Mouse (Mus musculus) bone marrow macrophage, adult 2 months (primary cell): Measurements from ENCODE around the gene 9930022D16Rik. TPM values are rescaled to one million over a fixed set of nuclear protein-coding genes. Genes with fewer than 3 reads are reported as not detected.

Experiments used
- H3K27ac ChIP-seq: 2 replicates; pipeline ENCODE4 v1.5.1; 2012; ENCODE audit warnings: low read depth, low read length; ENCODE audit not compliant: insufficient read depth
- H3K4me1 ChIP-seq: 2 replicates; pipeline ENCODE4 v1.6.1; 2012; ENCODE audit warnings: low read length; ENCODE audit not compliant: control insufficient read depth, insufficient read depth
- H3K4me3 ChIP-seq: 2 replicates; pipeline ENCODE4 v1.5.1; 2012; ENCODE audit warnings: mild to moderate bottlenecking, low read length, moderate library complexity; ENCODE audit not compliant: insufficient read depth
- CTCF ChIP-seq: IDR thresholded peaks from 2 replicates; pipeline ENCODE4 v1.5.1; 2012; ENCODE audit warnings: low read depth, mild to moderate bottlenecking, low read length, moderate library complexity
- POLR2A ChIP-seq: IDR thresholded peaks from 2 replicates; pipeline ENCODE4 v1.6.1; 2012; ENCODE audit warnings: mild to moderate bottlenecking, low read depth, low read length, borderline replicate concordance
- polyA plus RNA-seq: library from polyadenylated mRNA; stranded (reverse); fragments of >200 nt; gene quantifications from 2 replicates; pipeline ENCODE4 v1.2.4, GENCODE M21; 2012; ENCODE audit not compliant: missing spikeins, insufficient read depth, insufficient read length

The 9930022D16Rik gene
- polyA plus RNA-seq, result 0.40 and 0.49 TPM in 2 replicates

DNA sequence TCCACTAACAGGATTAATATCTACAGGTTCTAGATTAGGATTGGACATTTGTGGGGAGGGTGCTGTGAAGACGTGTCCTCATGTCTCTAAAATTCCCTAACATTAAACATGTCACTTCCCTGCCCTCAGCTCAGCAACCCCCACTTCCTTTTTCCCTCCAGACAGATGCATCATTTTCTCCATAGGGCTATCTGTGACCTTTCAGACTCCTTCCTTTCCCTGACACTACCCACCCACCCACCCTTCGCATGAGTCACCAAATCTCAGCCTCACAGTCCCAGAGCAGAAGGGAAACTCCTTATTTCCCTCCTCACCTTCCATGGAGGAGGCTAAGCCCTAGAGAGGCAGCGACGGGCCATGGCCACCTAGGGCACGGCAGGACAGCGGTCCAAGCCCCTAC, at the start of gene 9930022D16Rik:
TSS of gene 9930022D16Rik (plus strand) at position 301 of the 400 bp plus-strand sequence.
- Histone ChIP-seq H3K4me3 (no peak within 1 kb of the TSS), H3K4me1 (peaks cover 61% of the 10 kb centered on the region), H3K27ac (peak within 1 kb of the TSS; percentile 54)
- no peak for TF ChIP-seq CTCF
- no peak for TF ChIP-seq POLR2A

DNA sequence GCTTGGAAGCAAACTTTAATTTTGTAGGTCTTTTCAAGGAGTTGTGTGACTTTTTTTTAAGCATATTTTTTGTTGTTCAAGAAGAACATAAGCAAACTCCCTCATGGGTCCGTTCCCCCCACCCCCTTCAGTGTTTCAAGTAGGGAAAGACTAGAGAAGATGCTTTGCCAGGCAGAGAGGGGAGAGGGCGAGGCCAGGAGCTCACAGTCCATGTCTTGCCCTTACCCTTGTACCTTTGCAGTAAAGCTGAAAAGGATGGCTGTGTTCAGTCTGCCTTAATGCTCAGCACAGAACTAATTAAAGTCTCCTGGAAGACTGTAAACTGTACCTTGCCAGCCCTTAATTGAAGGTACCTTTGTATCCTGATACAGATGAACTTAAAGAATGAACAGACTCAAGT, 49.4 kb upstream of the 9930022D16Rik start:
- Histone ChIP-seq H3K4me3 (peak overlapping the region; percentile 55), H3K27ac (peak overlapping the region; percentile 34), H3K4me1 (peaks cover 38% of the 10 kb centered on the region)
- no peak for TF ChIP-seq POLR2A
- no peak for TF ChIP-seq CTCF

GRCm38 (mm10) chr11:109364881-109365280, 48.8 kb upstream of the 9930022D16Rik start:
- peak overlapping the region; percentile 55 for H3K4me3 ChIP-seq
- H3K4me1 ChIP-seq, result peaks cover 42% of the 10 kb centered on the region
- H3K27ac ChIP-seq, result peak overlapping the region; percentile 34
- TF ChIP-seq CTCF (no peak), POLR2A (no peak)

DNA sequence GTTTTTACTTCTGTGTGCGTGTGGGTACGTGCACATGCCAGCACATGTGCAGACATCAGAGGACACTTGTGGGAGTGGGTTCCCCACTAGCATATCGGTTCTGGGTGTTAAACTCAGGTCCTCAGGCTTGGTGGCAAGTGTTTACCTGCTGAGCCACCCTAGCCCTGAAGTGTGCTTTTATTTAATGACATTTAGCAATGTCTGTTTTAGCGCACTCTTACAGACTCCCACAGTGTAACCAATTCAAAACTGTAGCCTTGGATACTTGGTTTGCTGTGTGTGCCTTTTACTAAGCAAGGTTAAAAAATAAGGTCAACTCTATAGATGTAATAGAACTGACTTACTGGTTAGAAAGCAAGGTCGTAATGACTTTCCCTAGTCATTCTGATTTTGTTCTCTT, 47.9 kb upstream of the 9930022D16Rik start:
- Histone ChIP-seq H3K27ac (no peak overlapping the region), H3K4me3 (peak overlapping the region; percentile 55), H3K4me1 (peaks cover 47% of the 10 kb centered on the region)
- no peak for TF ChIP-seq POLR2A
- no peak for TF ChIP-seq CTCF

GRCm38 (mm10) chr11:109366802-109367579, 46.7 kb upstream of the 9930022D16Rik start:
- Histone ChIP-seq H3K27ac (no peak overlapping the region), H3K4me1 (peaks cover 44% of the 10 kb centered on the region), H3K4me3 (no peak overlapping the region)
- no peak for TF ChIP-seq POLR2A
- no peak for TF ChIP-seq CTCF

DNA sequence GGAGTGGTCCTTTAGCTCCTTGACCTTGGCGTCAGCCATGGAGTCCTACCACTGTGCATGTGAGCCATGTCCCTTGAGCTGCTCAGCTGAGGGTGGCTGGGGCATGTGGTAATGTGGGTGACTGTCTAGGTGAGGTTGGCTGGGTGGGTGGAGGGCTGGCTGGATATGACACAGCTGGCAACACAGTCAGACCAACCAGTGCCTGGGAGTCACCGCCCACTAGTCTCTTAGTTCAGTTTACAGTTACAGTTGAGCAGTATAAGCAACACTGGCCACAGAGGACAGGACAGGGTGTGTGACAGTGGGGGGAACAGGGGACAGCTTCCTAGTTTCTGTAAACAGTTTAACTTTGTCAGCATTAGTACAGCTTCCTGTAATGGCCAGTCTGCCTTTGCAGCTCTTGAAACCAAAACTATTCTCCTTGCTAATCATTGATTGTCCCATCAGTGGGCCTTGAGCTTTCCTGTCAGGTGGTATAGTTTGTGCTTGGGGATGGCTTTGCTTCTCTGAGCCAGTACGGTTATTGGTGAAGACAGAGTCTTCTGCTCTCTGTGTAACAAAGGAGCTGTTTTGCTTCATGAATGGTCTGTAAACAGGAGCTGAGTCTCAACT, 44.6 kb upstream of the 9930022D16Rik start:
- no peak for TF ChIP-seq CTCF
- TF ChIP-seq POLR2A, result no peak
- peaks cover 44% of the 10 kb centered on the region for H3K4me1 ChIP-seq
- peak overlapping the region; percentile 63 for H3K27ac ChIP-seq
- peak overlapping the region; percentile 8 for H3K4me3 ChIP-seq

DNA sequence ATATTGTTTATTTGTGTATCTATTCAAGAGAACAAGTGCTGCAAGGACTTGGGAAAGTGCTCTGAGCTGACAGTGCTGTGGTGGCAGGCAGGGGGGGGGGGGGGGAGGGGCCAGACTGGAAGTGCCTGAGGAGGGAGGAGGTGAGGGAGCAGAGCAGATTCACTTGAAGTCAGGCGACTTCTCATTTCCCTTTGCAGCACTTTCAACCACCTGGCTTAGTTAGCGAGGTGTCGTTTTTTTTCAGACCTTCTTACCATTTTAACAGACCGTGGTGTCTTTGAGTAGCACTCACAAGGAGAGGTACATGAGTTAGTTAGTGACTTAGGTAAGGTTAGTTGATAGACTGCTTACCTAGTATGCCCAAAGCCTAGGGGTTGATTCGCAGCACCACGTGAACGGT, 38.3 kb upstream of the 9930022D16Rik start:
- H3K4me1 ChIP-seq, result peaks cover 41% of the 10 kb centered on the region
- no peak for TF ChIP-seq CTCF
- TF ChIP-seq POLR2A, result no peak
- H3K27ac ChIP-seq, result no peak overlapping the region

GRCm38 (mm10) chr11:109376484-109377143, 37.1 kb upstream of the 9930022D16Rik start:
- Histone ChIP-seq H3K4me3 (no peak overlapping the region), H3K27ac (peak overlapping the region; percentile 22; the same call in 1 of the 2 replicates), H3K4me1 (peaks cover 44% of the 10 kb centered on the region)
- TF ChIP-seq POLR2A (no peak), CTCF (no peak)

More for the DNA sequence above, 38.3 kb upstream of the 9930022D16Rik start:
- H3K4me3 ChIP-seq, result no peak overlapping the region

GRCm38 (mm10) chr11:109377477-109377876, 36.2 kb upstream of the 9930022D16Rik start:
- peaks cover 44% of the 10 kb centered on the region for H3K4me1 ChIP-seq
- H3K4me3 ChIP-seq, result no peak overlapping the region
- TF ChIP-seq POLR2A, result no peak
- no peak for TF ChIP-seq CTCF
- peak overlapping the region; percentile 48 for H3K27ac ChIP-seq
